Mouse (Mus musculus): ENCODE measurements around the gene Cep70. TPM values are rescaled to one million over a fixed set of nuclear protein-coding genes. Genes with fewer than 3 reads are reported as not detected.

The Cep70 gene
- polyA plus RNA-seq (2016; fragmentation: Nextera tagmentation; extraction: Ambion mirVana) = 39.3 and 40.3 TPM in 2 replicates

GRCm38 (mm10) chr9:99243190-99243894 is at the start of gene Cep70:
TSS of gene Cep70 (plus strand) at chr9:99243367.
- Histone ChIP-seq H3K9me3 (no peaks in the 10 kb centered on the region), H3K4me1 (peaks cover 15% of the 10 kb centered on the region), H3K4me3 (peak within 1 kb of the TSS; percentile 92), H3K36me3 (replicated peaks) (peaks cover 12% of the 10 kb centered on the region), H3K27me3 (ENCODE audit: poor library complexity, severe bottlenecking) (peaks cover 7% of the 10 kb centered on the region; the same call in 1 of the 2 replicates), H3K27ac (peak within 1 kb of the TSS; percentile 94)
- DNase-seq (ENCODE audit: extremely low spot score, low spot score) = peak; percentile 93
- under 1% methylated on average over 66 of the region's 66 CpGs for WGBS

GRCm38 (mm10) chr9:99212643-99213042 is 30.5 kb upstream of the Cep70 start:
- WGBS = 88% methylated on average over 2 of the region's 2 CpGs
- H3K4me1 ChIP-seq = peaks cover 4% of the 10 kb centered on the region; the same call in 1 of the 2 replicates

GRCm38 (mm10) chr9:99216182-99216581 is 27.0 kb upstream of the Cep70 start:
- no peak for DNase-seq (ENCODE audit: extremely low spot score, low spot score)
- H3K4me1 ChIP-seq = peaks cover 8% of the 10 kb centered on the region
- 83% methylated on average over 2 of the region's 2 CpGs for WGBS

More at GRCm38 (mm10) chr9:99212643-99213042, 30.5 kb upstream of the Cep70 start:
- Histone ChIP-seq H3K27ac (no peak overlapping the region), H3K4me3 (no peak overlapping the region), H3K36me3 (replicated peaks) (no peaks in the 10 kb centered on the region), H3K9me3 (no peaks in the 10 kb centered on the region), H3K27me3 (ENCODE audit: poor library complexity, severe bottlenecking) (no peaks in the 10 kb centered on the region)
- DNase-seq (ENCODE audit: extremely low spot score, low spot score) = no peak

GRCm38 (mm10) chr9:99217999-99218719 is 25.0 kb upstream of the Cep70 start:
- Histone ChIP-seq H3K4me3 (no peak overlapping the region), H3K9me3 (no peaks in the 10 kb centered on the region), H3K27ac (no peak overlapping the region), H3K27me3 (ENCODE audit: poor library complexity, severe bottlenecking) (no peaks in the 10 kb centered on the region), H3K36me3 (replicated peaks) (no peaks in the 10 kb centered on the region), H3K4me1 (peaks cover 8% of the 10 kb centered on the region)
- DNase-seq (ENCODE audit: extremely low spot score, low spot score) = peak; percentile 43
- 22% methylated on average over 6 of the region's 6 CpGs for WGBS

More at GRCm38 (mm10) chr9:99216182-99216581, 27.0 kb upstream of the Cep70 start:
- H3K9me3 ChIP-seq = no peaks in the 10 kb centered on the region
- no peaks in the 10 kb centered on the region for H3K27me3 ChIP-seq (ENCODE audit: poor library complexity, severe bottlenecking)
- no peaks in the 10 kb centered on the region for H3K36me3 ChIP-seq (replicated peaks)
- no peak overlapping the region for H3K4me3 ChIP-seq
- no peak overlapping the region for H3K27ac ChIP-seq

- no peak overlapping the region for H3K27ac ChIP-seq
- peaks cover 8% of the 10 kb centered on the region for H3K4me1 ChIP-seq
- no peaks in the 10 kb centered on the region for H3K27me3 ChIP-seq (ENCODE audit: poor library complexity, severe bottlenecking)
- 90% methylated on average over 4 of the region's 4 CpGs for WGBS
- no peak for DNase-seq (ENCODE audit: extremely low spot score, low spot score)
- no peaks in the 10 kb centered on the region for H3K9me3 ChIP-seq
- H3K4me3 ChIP-seq = no peak overlapping the region
- no peaks in the 10 kb centered on the region for H3K36me3 ChIP-seq (replicated peaks)
Measured at GRCm38 (mm10) chr9:99221636-99222035, 21.5 kb upstream of the Cep70 start.

GRCm38 (mm10) chr9:99224583-99224982 is 18.6 kb upstream of the Cep70 start:
- Histone ChIP-seq H3K4me1 (no peaks in the 10 kb centered on the region), H3K27ac (no peak overlapping the region), H3K27me3 (ENCODE audit: poor library complexity, severe bottlenecking) (no peaks in the 10 kb centered on the region), H3K9me3 (no peaks in the 10 kb centered on the region), H3K4me3 (no peak overlapping the region), H3K36me3 (replicated peaks) (no peaks in the 10 kb centered on the region)
- no peak for DNase-seq (ENCODE audit: extremely low spot score, low spot score)
- WGBS = 62% methylated on average over 3 of the region's 3 CpGs

- Histone ChIP-seq H3K9me3 (no peaks in the 10 kb centered on the region), H3K27me3 (ENCODE audit: poor library complexity, severe bottlenecking) (no peaks in the 10 kb centered on the region), H3K27ac (no peak overlapping the region), H3K4me3 (no peak overlapping the region), H3K36me3 (replicated peaks) (no peaks in the 10 kb centered on the region), H3K4me1 (no peaks in the 10 kb centered on the region)
- DNase-seq (ENCODE audit: extremely low spot score, low spot score) = no peak
- WGBS = 89% methylated on average over 14 of the region's 14 CpGs
Measured at GRCm38 (mm10) chr9:99229450-99229849, 13.7 kb upstream of the Cep70 start.

- no peak for DNase-seq (ENCODE audit: extremely low spot score, low spot score)
- no peaks in the 10 kb centered on the region for H3K9me3 ChIP-seq
- no peak within 1 kb of the TSS for H3K4me3 ChIP-seq
- no peaks in the 10 kb centered on the region for H3K36me3 ChIP-seq (replicated peaks)
- H3K27me3 ChIP-seq (ENCODE audit: poor library complexity, severe bottlenecking) = no peaks in the 10 kb centered on the region; the same call in 1 of the 2 replicates
- H3K27ac ChIP-seq = no peak within 1 kb of the TSS
- WGBS = 88% methylated on average over 14 of the region's 14 CpGs
- peaks cover under 1% of the 10 kb centered on the region; the same call in 1 of the 2 replicates for H3K4me1 ChIP-seq
Measured at GRCm38 (mm10) chr9:99237139-99237538, 6.0 kb upstream of the Cep70 start, which contains the start of gene Faiml. TSS of gene Faiml (minus strand) at chr9:99237239.

- no peak for DNase-seq (ENCODE audit: extremely low spot score, low spot score)
- Histone ChIP-seq H3K27ac (no peak overlapping the region), H3K4me1 (peaks cover 10% of the 10 kb centered on the region), H3K9me3 (no peaks in the 10 kb centered on the region), H3K36me3 (replicated peaks) (no peaks in the 10 kb centered on the region), H3K27me3 (ENCODE audit: poor library complexity, severe bottlenecking) (peaks cover 7% of the 10 kb centered on the region; the same call in 1 of the 2 replicates), H3K4me3 (no peak overlapping the region)
- WGBS = 82% methylated on average over 10 of the region's 10 CpGs
Measured at GRCm38 (mm10) chr9:99238276-99238675, 4.9 kb upstream of the Cep70 start.

- WGBS = 82% methylated on average over 1 of the region's 1 CpGs
- H3K4me3 ChIP-seq = no peak overlapping the region
Measured at GRCm38 (mm10) chr9:99239256-99239655, 3.9 kb upstream of the Cep70 start.

GRCm38 (mm10) chr9:99240571-99240970 is 2.6 kb upstream of the Cep70 start:
- WGBS = 86% methylated on average over 5 of the region's 5 CpGs
- DNase-seq (ENCODE audit: extremely low spot score, low spot score) = no peak
- no peaks in the 10 kb centered on the region for H3K9me3 ChIP-seq
- H3K27ac ChIP-seq = no peak overlapping the region
- H3K4me3 ChIP-seq = no peak overlapping the region
- peaks cover 7% of the 10 kb centered on the region; the same call in 1 of the 2 replicates for H3K27me3 ChIP-seq (ENCODE audit: poor library complexity, severe bottlenecking)
- peaks cover 15% of the 10 kb centered on the region for H3K4me1 ChIP-seq
- H3K36me3 ChIP-seq (replicated peaks) = no peaks in the 10 kb centered on the region

More at GRCm38 (mm10) chr9:99239256-99239655, 3.9 kb upstream of the Cep70 start:
- DNase-seq (ENCODE audit: extremely low spot score, low spot score) = no peak
- Histone ChIP-seq H3K36me3 (replicated peaks) (no peaks in the 10 kb centered on the region), H3K4me1 (peaks cover 14% of the 10 kb centered on the region), H3K27ac (no peak overlapping the region), H3K27me3 (ENCODE audit: poor library complexity, severe bottlenecking) (peaks cover 7% of the 10 kb centered on the region; the same call in 1 of the 2 replicates), H3K9me3 (no peaks in the 10 kb centered on the region)

GRCm38 (mm10) chr9:99242035-99242434 is 1.1 kb upstream of the Cep70 start:
- H3K27me3 ChIP-seq (ENCODE audit: poor library complexity, severe bottlenecking) = peaks cover 7% of the 10 kb centered on the region; the same call in 1 of the 2 replicates
- H3K9me3 ChIP-seq = no peaks in the 10 kb centered on the region
- H3K27ac ChIP-seq = no peak overlapping the region
- peaks cover 7% of the 10 kb centered on the region; the same call in 1 of the 2 replicates for H3K36me3 ChIP-seq (replicated peaks)
- WGBS = 5% methylated on average over 7 of the region's 7 CpGs
- peak overlapping the region; percentile 92; the same call in 1 of the 2 replicates for H3K4me3 ChIP-seq
- peaks cover 15% of the 10 kb centered on the region for H3K4me1 ChIP-seq
- peak; percentile 64 for DNase-seq (ENCODE audit: extremely low spot score, low spot score)

Data from forebrain, embryonic 10.5 days (tissue).